Mouse (Mus musculus): ENCODE data around the gene Grk5. TPM values are rescaled to one million over a fixed set of nuclear protein-coding genes. Genes with fewer than 3 reads are reported as not detected.

Grk5 gene
- polyA plus RNA-seq, 1 experiment from 2014 or later = 3.5 TPM

- WGBS = 91% methylated on average over 1 of the region's 1 CpGs
- no peak for ATAC-seq (replicated peaks; ENCODE audit: extremely low read depth, insufficient read depth, low FRiP score)
- H3K36me3 ChIP-seq (ENCODE audit: control insufficient read depth, insufficient read depth) = no peaks in the 10 kb centered on the region
- H3K9ac ChIP-seq (ENCODE audit: low read length) = no peak overlapping the region
- peaks cover 7% of the 10 kb centered on the region; the same call in 1 of the 2 replicates for H3K4me1 ChIP-seq (ENCODE audit: control insufficient read depth, insufficient read depth, low read length)
- H3K9me3 ChIP-seq (replicated peaks; ENCODE audit: control insufficient read depth, low read length) = no peaks in the 10 kb centered on the region
- H3K27me3 ChIP-seq (ENCODE audit: control insufficient read depth, insufficient read depth, low read length) = no peaks in the 10 kb centered on the region
- no peak overlapping the region for H3K4me2 ChIP-seq (ENCODE audit: low read depth, low read length)
- no peak overlapping the region for H3K4me3 ChIP-seq (ENCODE audit: low read length)
- no peak overlapping the region for H3K27ac ChIP-seq (ENCODE audit: low read length)
These were observed 128.1 kb downstream of the Grk5 start for GRCm38 (mm10) chr19:61017477-61018266.

GRCm38 (mm10) chr19:61021502-61021901 lies 132.0 kb downstream of the Grk5 start:
- peak; percentile 49 for ATAC-seq (replicated peaks; ENCODE audit: extremely low read depth, insufficient read depth, low FRiP score)
- H3K27ac ChIP-seq (ENCODE audit: low read length) = peak overlapping the region; percentile 50
- 35% methylated on average over 2 of the region's 2 CpGs for WGBS

GRCm38 (mm10) chr19:61021939-61022566 lies 132.5 kb downstream of the Grk5 start:
- Histone ChIP-seq H3K4me1 (ENCODE audit: control insufficient read depth, insufficient read depth, low read length) (peaks cover 7% of the 10 kb centered on the region; the same call in 1 of the 2 replicates), H3K36me3 (ENCODE audit: control insufficient read depth, insufficient read depth) (no peaks in the 10 kb centered on the region), H3K9me3 (replicated peaks; ENCODE audit: control insufficient read depth, low read length) (no peaks in the 10 kb centered on the region), H3K9ac (ENCODE audit: low read length) (no peak overlapping the region), H3K27ac (ENCODE audit: low read length) (peak overlapping the region; percentile 50), H3K4me3 (ENCODE audit: low read length) (no peak overlapping the region), H3K4me2 (ENCODE audit: low read depth, low read length) (no peak overlapping the region), H3K27me3 (ENCODE audit: control insufficient read depth, insufficient read depth, low read length) (no peaks in the 10 kb centered on the region)
- ATAC-seq (replicated peaks; ENCODE audit: extremely low read depth, insufficient read depth, low FRiP score) = peak; percentile 32; the same call in 1 of the 2 replicates
- 71% methylated on average over 3 of the region's 3 CpGs for WGBS

More at GRCm38 (mm10) chr19:61021502-61021901, 132.0 kb downstream of the Grk5 start:
- Histone ChIP-seq H3K4me2 (ENCODE audit: low read depth, low read length) (no peak overlapping the region), H3K36me3 (ENCODE audit: control insufficient read depth, insufficient read depth) (no peaks in the 10 kb centered on the region), H3K4me1 (ENCODE audit: control insufficient read depth, insufficient read depth, low read length) (peaks cover 7% of the 10 kb centered on the region; the same call in 1 of the 2 replicates), H3K27me3 (ENCODE audit: control insufficient read depth, insufficient read depth, low read length) (no peaks in the 10 kb centered on the region), H3K4me3 (ENCODE audit: low read length) (no peak overlapping the region), H3K9ac (ENCODE audit: low read length) (no peak overlapping the region), H3K9me3 (replicated peaks; ENCODE audit: control insufficient read depth, low read length) (no peaks in the 10 kb centered on the region)

GRCm38 (mm10) chr19:61031570-61031969 lies 142.0 kb downstream of the Grk5 start:
- H3K4me3 ChIP-seq (ENCODE audit: low read length) = no peak overlapping the region
- no peak overlapping the region for H3K9ac ChIP-seq (ENCODE audit: low read length)
- no peak overlapping the region for H3K4me2 ChIP-seq (ENCODE audit: low read depth, low read length)
- H3K4me1 ChIP-seq (ENCODE audit: control insufficient read depth, insufficient read depth, low read length) = peaks cover 7% of the 10 kb centered on the region
- ATAC-seq (replicated peaks; ENCODE audit: extremely low read depth, insufficient read depth, low FRiP score) = no peak
- H3K9me3 ChIP-seq (replicated peaks; ENCODE audit: control insufficient read depth, low read length) = no peaks in the 10 kb centered on the region
- H3K36me3 ChIP-seq (ENCODE audit: control insufficient read depth, insufficient read depth) = no peaks in the 10 kb centered on the region; the same call in 1 of the 2 replicates
- 68% methylated on average over 2 of the region's 2 CpGs for WGBS
- H3K27me3 ChIP-seq (ENCODE audit: control insufficient read depth, insufficient read depth, low read length) = no peaks in the 10 kb centered on the region
- no peak overlapping the region for H3K27ac ChIP-seq (ENCODE audit: low read length)

- Histone ChIP-seq H3K9ac (ENCODE audit: low read length) (no peak overlapping the region), H3K9me3 (replicated peaks; ENCODE audit: control insufficient read depth, low read length) (no peaks in the 10 kb centered on the region), H3K4me3 (ENCODE audit: low read length) (no peak overlapping the region), H3K4me1 (ENCODE audit: control insufficient read depth, insufficient read depth, low read length) (no peaks in the 10 kb centered on the region), H3K36me3 (ENCODE audit: control insufficient read depth, insufficient read depth) (no peaks in the 10 kb centered on the region), H3K27ac (ENCODE audit: low read length) (no peak overlapping the region), H3K4me2 (ENCODE audit: low read depth, low read length) (no peak overlapping the region), H3K27me3 (ENCODE audit: control insufficient read depth, insufficient read depth, low read length) (no peaks in the 10 kb centered on the region)
- ATAC-seq (replicated peaks; ENCODE audit: extremely low read depth, insufficient read depth, low FRiP score) = no peak
These were observed 149.6 kb downstream of the Grk5 start for GRCm38 (mm10) chr19:61039151-61039550.

GRCm38 (mm10) chr19:61048646-61049045 lies 159.1 kb downstream of the Grk5 start:
- Histone ChIP-seq H3K9me3 (replicated peaks; ENCODE audit: control insufficient read depth, low read length) (no peaks in the 10 kb centered on the region), H3K4me1 (ENCODE audit: control insufficient read depth, insufficient read depth, low read length) (no peaks in the 10 kb centered on the region), H3K36me3 (ENCODE audit: control insufficient read depth, insufficient read depth) (no peaks in the 10 kb centered on the region; the same call in 1 of the 2 replicates), H3K27ac (ENCODE audit: low read length) (no peak overlapping the region), H3K4me3 (ENCODE audit: low read length) (no peak overlapping the region), H3K4me2 (ENCODE audit: low read depth, low read length) (no peak overlapping the region), H3K27me3 (ENCODE audit: control insufficient read depth, insufficient read depth, low read length) (no peaks in the 10 kb centered on the region), H3K9ac (ENCODE audit: low read length) (no peak overlapping the region)
- 85% methylated on average over 2 of the region's 2 CpGs for WGBS
- ATAC-seq (replicated peaks; ENCODE audit: extremely low read depth, insufficient read depth, low FRiP score) = no peak

GRCm38 (mm10) chr19:61049413-61049812 lies 159.9 kb downstream of the Grk5 start:
- 75% methylated on average over 1 of the region's 1 CpGs for WGBS
- Histone ChIP-seq H3K27ac (ENCODE audit: low read length) (no peak overlapping the region), H3K4me2 (ENCODE audit: low read depth, low read length) (no peak overlapping the region), H3K4me3 (ENCODE audit: low read length) (no peak overlapping the region), H3K36me3 (ENCODE audit: control insufficient read depth, insufficient read depth) (peaks cover 3% of the 10 kb centered on the region; the same call in 1 of the 2 replicates), H3K9ac (ENCODE audit: low read length) (no peak overlapping the region), H3K9me3 (replicated peaks; ENCODE audit: control insufficient read depth, low read length) (0 out of 2 replicates have a peak, but pooled peaks cover 5% of the 10 kb centered on the region), H3K4me1 (ENCODE audit: control insufficient read depth, insufficient read depth, low read length) (no peaks in the 10 kb centered on the region), H3K27me3 (ENCODE audit: control insufficient read depth, insufficient read depth, low read length) (no peaks in the 10 kb centered on the region)
- ATAC-seq (replicated peaks; ENCODE audit: extremely low read depth, insufficient read depth, low FRiP score) = no peak

GRCm38 (mm10) chr19:61051151-61051550 lies 161.6 kb downstream of the Grk5 start:
- no peak overlapping the region for H3K4me2 ChIP-seq (ENCODE audit: low read depth, low read length)
- peaks cover 3% of the 10 kb centered on the region; the same call in 1 of the 2 replicates for H3K36me3 ChIP-seq (ENCODE audit: control insufficient read depth, insufficient read depth)
- no peak overlapping the region for H3K4me3 ChIP-seq (ENCODE audit: low read length)
- no peak for ATAC-seq (replicated peaks; ENCODE audit: extremely low read depth, insufficient read depth, low FRiP score)
- 0 out of 2 replicates have a peak, but pooled peaks cover 5% of the 10 kb centered on the region for H3K9me3 ChIP-seq (replicated peaks; ENCODE audit: control insufficient read depth, low read length)
- no peak overlapping the region for H3K9ac ChIP-seq (ENCODE audit: low read length)
- no peak overlapping the region for H3K27ac ChIP-seq (ENCODE audit: low read length)
- no peaks in the 10 kb centered on the region for H3K4me1 ChIP-seq (ENCODE audit: control insufficient read depth, insufficient read depth, low read length)
- no peaks in the 10 kb centered on the region for H3K27me3 ChIP-seq (ENCODE audit: control insufficient read depth, insufficient read depth, low read length)
- 91% methylated on average over 1 of the region's 1 CpGs for WGBS

GRCm38 (mm10) chr19:61052008-61052407 lies 162.5 kb downstream of the Grk5 start:
- Histone ChIP-seq H3K4me3 (ENCODE audit: low read length) (no peak overlapping the region), H3K9ac (ENCODE audit: low read length) (no peak overlapping the region), H3K4me2 (ENCODE audit: low read depth, low read length) (no peak overlapping the region), H3K4me1 (ENCODE audit: control insufficient read depth, insufficient read depth, low read length) (0 out of 2 replicates have a peak, but pooled peaks cover 2% of the 10 kb centered on the region), H3K36me3 (ENCODE audit: control insufficient read depth, insufficient read depth) (peaks cover 3% of the 10 kb centered on the region; the same call in 1 of the 2 replicates), H3K27me3 (ENCODE audit: control insufficient read depth, insufficient read depth, low read length) (no peaks in the 10 kb centered on the region), H3K9me3 (replicated peaks; ENCODE audit: control insufficient read depth, low read length) (0 out of 2 replicates have a peak, but pooled peaks cover 5% of the 10 kb centered on the region), H3K27ac (ENCODE audit: low read length) (no peak overlapping the region)
- ATAC-seq (replicated peaks; ENCODE audit: extremely low read depth, insufficient read depth, low FRiP score) = no peak

Measured in heart, embryonic 16.5 days (tissue).